Mouse (Mus musculus): ENCODE measurements around the gene Mill1.
"Not testable (repeated sequence)": the region's sequence is repeated elsewhere in the genome, so short reads cannot be mapped to it uniquely, and the experiment has no call there.

Mill1 gene

DNA sequence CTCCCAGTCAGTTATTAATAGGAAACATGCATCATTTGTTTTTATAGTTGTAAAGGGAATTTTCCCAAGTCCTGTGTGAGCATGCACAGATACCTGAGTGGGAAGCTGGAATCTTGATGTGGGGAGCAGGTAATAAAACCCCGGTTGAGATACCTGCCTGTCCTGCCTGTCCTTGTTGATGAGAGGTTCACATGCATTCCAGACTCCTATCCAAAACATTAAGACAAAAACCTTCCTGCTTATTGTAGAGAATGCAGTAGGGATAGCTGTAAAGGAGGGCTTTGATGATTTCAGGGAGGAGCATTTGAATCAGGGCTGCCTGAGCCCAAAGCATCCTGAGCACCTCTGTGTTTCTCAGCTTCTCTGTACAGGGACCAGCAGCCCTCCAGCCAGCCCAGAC is at the start of gene Mill1:
Gene Mill1 (plus strand): TSS at position 301 of the 400 bp plus-strand sequence.
- no peak for DNase-seq

DNA sequence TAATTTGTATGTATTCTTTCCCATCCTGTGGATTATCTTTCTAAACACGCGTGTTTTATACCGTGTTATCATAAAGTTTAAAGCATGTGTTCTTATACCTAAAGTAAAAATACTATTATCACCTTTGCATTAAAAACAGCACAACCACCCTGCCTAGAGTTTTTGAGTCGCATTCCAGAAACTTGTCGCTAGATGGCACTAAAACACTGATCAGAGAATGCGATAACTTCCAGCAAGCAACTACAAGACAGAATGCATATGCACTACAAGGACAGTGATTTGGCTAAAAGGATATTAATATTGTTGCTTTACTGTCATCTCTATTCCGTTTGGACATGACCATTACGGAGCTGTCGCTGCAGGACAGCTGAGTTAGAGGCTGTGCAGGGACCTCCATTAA is 34.2 kb upstream of the Mill1 start:
- no peak for DNase-seq

DNA sequence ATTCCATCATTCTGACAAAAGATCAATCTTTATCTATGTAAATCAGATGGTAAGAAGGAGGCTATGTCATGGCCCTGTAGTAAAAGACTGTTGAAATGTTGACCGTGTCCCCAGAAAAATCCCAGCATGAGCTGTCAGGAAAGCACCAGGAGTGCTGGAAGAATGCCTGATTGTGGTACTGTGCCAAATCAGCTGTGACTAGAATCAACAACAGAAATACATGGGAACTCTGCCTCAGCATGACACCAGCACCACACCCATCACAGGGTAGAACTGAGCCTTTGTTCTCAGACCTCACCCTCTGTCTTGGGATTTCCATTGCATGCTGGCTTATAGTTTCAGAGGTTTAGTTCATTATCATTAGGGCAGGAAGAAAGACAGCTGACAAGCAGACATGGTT is 30.4 kb upstream of the Mill1 start:
- DNase-seq = no peak

DNA sequence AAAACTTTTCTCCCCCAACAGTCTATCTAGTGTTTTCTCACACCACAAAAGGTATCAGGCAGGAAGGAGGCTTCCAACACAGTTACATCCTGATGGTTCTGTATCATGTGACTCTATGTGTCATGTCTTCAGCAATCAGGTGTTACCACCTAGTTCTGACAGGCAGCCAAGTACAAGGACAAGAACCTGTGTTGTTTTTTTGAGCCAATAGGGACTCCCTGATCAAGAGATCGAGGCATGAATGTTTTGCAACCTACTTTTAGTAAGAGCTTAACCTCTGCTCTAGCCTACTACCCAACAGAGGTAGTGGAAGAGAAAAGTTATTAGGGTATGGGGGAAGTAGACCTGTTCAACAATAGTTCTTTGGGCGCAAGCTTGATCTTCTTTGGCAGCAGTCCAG is 6.6 kb upstream of the Mill1 start:
- no peak for DNase-seq

DNA sequence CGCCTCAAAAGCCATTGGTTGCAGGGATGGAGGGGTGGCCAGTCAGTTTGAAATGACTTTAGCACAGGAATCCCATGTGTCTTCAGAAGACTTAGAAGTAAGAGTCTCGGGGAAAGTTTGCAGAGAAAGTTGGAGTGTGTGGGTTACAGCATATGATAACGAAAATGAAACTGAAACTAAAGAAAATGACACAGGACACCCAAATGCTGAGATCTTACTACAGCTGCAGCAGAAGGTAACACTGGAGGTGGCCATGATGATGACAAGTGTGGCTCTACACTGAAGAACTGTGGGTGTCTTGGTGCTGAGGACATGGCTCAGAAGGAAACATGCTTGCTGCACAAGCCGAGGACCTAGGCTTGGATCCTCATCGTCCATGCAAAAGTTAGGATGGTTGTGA is 3.9 kb upstream of the Mill1 start:
- no peak for DNase-seq

DNA sequence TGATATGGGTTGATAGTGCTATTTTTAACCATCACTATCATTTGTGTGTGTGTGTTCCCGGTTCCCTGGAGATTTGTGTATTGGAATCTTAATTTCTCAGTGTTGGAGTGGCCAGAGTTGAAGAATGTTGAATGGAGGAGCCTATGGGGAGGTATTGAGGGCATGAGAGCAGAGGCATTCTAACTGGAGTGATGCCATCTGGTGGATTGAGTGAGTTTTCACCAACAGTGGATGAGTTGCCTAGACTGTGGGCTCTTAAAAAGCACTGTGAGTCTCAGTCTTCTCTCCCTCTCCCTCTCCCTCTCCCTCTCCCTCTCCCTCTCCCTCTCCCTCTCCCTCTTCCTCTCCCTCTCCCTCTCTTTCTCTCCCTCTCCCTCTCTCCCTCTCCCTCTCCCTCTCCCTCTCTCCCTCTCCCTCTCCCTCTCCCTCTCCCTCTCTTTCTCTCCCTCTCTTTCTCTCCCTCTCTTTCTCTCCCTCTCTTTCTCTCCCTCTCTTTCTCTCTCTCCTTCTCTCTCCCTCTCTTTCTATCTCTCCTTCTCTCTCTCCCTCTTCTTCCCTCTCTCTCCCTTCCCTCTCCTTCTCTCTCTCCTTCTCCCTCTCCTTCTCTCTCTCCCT is 1.1 kb upstream of the Mill1 start:
- DNase-seq = not testable (repeated sequence)

DNA sequence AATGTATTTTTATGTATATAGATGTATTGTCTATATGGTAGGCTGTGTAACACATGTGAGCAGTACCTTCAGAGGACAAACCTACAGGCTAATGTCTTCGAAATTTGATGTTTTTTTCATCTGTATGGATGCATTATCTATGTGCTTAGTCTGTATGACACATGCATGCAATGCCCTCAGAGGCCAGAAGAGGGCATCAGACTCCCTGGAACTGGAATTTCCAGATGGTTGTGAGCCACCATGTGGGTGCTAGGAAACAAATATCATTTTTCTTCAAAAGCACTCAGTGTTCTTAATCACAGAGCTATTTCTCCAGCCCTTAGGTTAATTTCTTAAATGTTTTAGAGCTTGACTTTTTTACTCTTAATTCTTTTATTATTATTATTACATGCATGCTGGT is 15.1 kb downstream of the Mill1 start:
- DNase-seq = no peak

DNA sequence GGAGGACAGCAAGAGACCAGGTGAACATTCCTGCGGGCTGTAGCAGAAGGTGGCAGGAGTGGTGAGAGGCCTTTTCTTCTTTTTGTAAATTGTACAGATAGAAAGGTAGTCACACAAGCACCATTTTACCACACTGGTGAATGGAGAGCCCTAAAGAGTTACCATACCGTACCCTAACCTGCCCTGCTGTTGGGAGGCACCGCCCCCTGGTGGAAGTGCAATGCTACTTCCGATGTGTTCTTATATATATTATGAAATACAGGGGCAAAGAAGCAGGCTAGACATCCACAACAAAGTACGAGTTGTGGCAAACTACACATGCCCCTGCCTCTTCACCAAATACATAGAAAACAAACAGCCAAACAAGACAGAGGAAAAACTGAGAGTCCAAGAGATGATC is 19.9 kb downstream of the Mill1 start:
- no peak for DNase-seq
